Mouse (Mus musculus): ENCODE results near the gene Ube4a.
"Not testable (repeated sequence)": the region's sequence is repeated elsewhere in the genome, so short reads cannot be mapped to it uniquely, and the experiment has no call there.

Ube4a gene

GRCm38 (mm10) chr9:44980242-44980641 lies 14.8 kb upstream of the Ube4a start, which contains the start of gene Cd3g:
Gene Cd3g, minus strand, starts transcription at chr9:44980431.
- DNase-seq: no peak

GRCm38 (mm10) chr9:44979806-44980205 lies 14.4 kb upstream of the Ube4a start:
- DNase-seq: no peak

GRCm38 (mm10) chr9:44977813-44978212 lies 12.4 kb upstream of the Ube4a start:
- no peak for DNase-seq

GRCm38 (mm10) chr9:44969450-44969849 lies 4.0 kb upstream of the Ube4a start:
- DNase-seq: no peak

- not testable (repeated sequence) for DNase-seq
Measured at GRCm38 (mm10) chr9:44967763-44968162, 2.4 kb upstream of the Ube4a start.

GRCm38 (mm10) chr9:44966815-44967242 lies 1.4 kb upstream of the Ube4a start:
- peak; percentile 94 for DNase-seq

- DNase-seq: peak; percentile 16
Measured at GRCm38 (mm10) chr9:44965833-44966466, 550 bp upstream of the Ube4a start.

GRCm38 (mm10) chr9:44954432-44954831 lies 11.0 kb downstream of the Ube4a start:
- no peak for DNase-seq

GRCm38 (mm10) chr9:44947836-44948235 lies 17.6 kb downstream of the Ube4a start:
- peak; percentile 50 for DNase-seq

- DNase-seq: no peak
Measured at GRCm38 (mm10) chr9:44946185-44946695, 19.2 kb downstream of the Ube4a start.

- no peak for DNase-seq
Measured at GRCm38 (mm10) chr9:44942421-44942820, 23.0 kb downstream of the Ube4a start.

- no peak for DNase-seq
Measured at GRCm38 (mm10) chr9:44941756-44942155, 23.6 kb downstream of the Ube4a start.

- DNase-seq: no peak
Measured at GRCm38 (mm10) chr9:44921543-44921942, 43.9 kb downstream of the Ube4a start.

- no peak for DNase-seq
Measured at GRCm38 (mm10) chr9:44921123-44921468, 44.3 kb downstream of the Ube4a start.

- peak; percentile 94 for DNase-seq
Measured at GRCm38 (mm10) chr9:44920374-44921122, 44.9 kb downstream of the Ube4a start, which contains the start of gene Atp5l. Gene Atp5l, minus strand, starts transcription at chr9:44920742.

- no peak for DNase-seq
Measured at GRCm38 (mm10) chr9:44919606-44920005, 45.8 kb downstream of the Ube4a start.

GRCm38 (mm10) chr9:44916196-44916595 lies 49.2 kb downstream of the Ube4a start:
- peak; percentile 53 for DNase-seq

- no peak for DNase-seq
Measured at GRCm38 (mm10) chr9:44914706-44915105, 50.7 kb downstream of the Ube4a start.

GRCm38 (mm10) chr9:44911365-44911764 lies 54.0 kb downstream of the Ube4a start:
- DNase-seq: no peak

GRCm38 (mm10) chr9:44905620-44906019 lies 59.8 kb downstream of the Ube4a start:
- no peak for DNase-seq

- DNase-seq: no peak
Measured at GRCm38 (mm10) chr9:44904964-44905363, 60.4 kb downstream of the Ube4a start.

GRCm38 (mm10) chr9:44903856-44904255 lies 61.5 kb downstream of the Ube4a start:
- DNase-seq: no peak

- DNase-seq: peak; percentile 38
Measured at GRCm38 (mm10) chr9:44900402-44900801, 65.0 kb downstream of the Ube4a start.

- peak; percentile 69 for DNase-seq
Measured at GRCm38 (mm10) chr9:44899716-44900115, 65.7 kb downstream of the Ube4a start.
